Mouse (Mus musculus): ENCODE results near the gene Ahcyl1.

DNA sequence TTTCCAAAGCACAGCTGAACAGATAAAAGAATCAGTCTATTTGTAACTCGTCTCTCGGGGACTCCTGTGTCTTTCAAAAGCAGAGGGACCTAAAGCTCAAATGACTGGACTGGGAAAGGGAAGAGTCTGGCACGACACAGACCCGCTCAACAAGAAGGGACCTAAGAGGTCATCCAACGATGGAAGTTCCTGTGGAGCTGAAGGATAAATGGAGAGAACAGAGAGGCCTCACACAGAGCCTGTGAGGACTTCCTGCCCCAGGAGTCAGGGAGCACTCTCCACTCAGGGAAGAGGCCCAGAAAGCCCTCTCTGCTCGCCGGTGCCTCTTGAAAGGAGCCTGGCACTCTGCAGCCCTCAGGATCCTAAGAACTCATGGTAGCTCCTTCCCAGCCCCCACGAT, 60.5 kb downstream of the Ahcyl1 start:
- no peak for TF ChIP-seq POLR2A (IDR thresholded peaks at IDR 0.05; ENCODE audit: borderline replicate concordance, extremely low read depth, low read depth, low read length)
- TF ChIP-seq CTCF (IDR thresholded peaks at IDR 0.05; ENCODE audit: insufficient read depth, low read length), result no peak
